Mouse (Mus musculus) bone marrow macrophage, adult 2 months (primary cell): Measurements from ENCODE around the gene 4930404N11Rik. TPM values are rescaled to one million over a fixed set of nuclear protein-coding genes. Genes with fewer than 3 reads are reported as not detected.

Source experiments
- H3K27ac ChIP-seq: 2 replicates; pipeline ENCODE4 v1.5.1; 2012; ENCODE audit warnings: low read depth, low read length; ENCODE audit not compliant: insufficient read depth
- H3K4me1 ChIP-seq: 2 replicates; pipeline ENCODE4 v1.6.1; 2012; ENCODE audit warnings: low read length; ENCODE audit not compliant: control insufficient read depth, insufficient read depth
- H3K4me3 ChIP-seq: 2 replicates; pipeline ENCODE4 v1.5.1; 2012; ENCODE audit warnings: mild to moderate bottlenecking, low read length, moderate library complexity; ENCODE audit not compliant: insufficient read depth
- CTCF ChIP-seq: IDR thresholded peaks from 2 replicates; pipeline ENCODE4 v1.5.1; 2012; ENCODE audit warnings: low read depth, mild to moderate bottlenecking, low read length, moderate library complexity
- POLR2A ChIP-seq: IDR thresholded peaks from 2 replicates; pipeline ENCODE4 v1.6.1; 2012; ENCODE audit warnings: mild to moderate bottlenecking, low read depth, low read length, borderline replicate concordance
- polyA plus RNA-seq: library from polyadenylated mRNA; stranded (reverse); fragments of >200 nt; gene quantifications from 2 replicates; pipeline ENCODE4 v1.2.4, GENCODE M21; 2012; ENCODE audit not compliant: missing spikeins, insufficient read depth, insufficient read length

The 4930404N11Rik gene
- polyA plus RNA-seq, 1 experiment, result not detected

DNA sequence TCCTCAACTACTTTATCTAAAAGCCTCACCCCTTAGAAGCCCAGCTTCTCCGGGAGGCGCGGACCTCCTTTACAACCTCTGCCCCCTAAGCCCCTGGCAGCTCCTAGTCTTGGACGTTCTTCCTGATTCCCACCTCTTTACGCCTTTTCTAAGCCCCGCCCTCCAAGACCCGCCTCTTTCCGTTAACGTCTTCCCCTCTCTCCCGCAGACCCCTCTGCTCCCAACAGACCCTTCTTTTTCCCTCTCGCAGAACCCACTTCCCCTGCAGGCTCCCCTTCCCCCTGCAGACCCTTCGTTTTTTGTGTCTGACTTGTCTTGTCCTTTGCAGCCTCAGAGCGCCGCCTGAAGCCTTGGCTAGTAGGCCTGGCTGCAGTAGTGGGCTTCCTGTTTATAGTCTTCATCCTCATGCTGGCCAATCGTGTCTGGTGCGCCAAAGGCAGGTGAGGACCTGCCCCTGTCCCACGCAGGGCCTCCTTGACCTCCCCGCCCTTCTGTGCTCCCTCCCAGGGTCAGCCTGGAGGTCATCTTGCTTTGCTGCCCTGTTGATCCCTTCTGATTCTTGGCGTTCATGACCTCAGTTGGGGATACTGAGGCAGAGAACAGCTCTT lies 27.9 kb upstream of the 4930404N11Rik start:
- TF ChIP-seq CTCF, result no peak
- no peak for TF ChIP-seq POLR2A
- H3K4me3 ChIP-seq, result no peak overlapping the region
- H3K4me1 ChIP-seq, result peaks cover 18% of the 10 kb centered on the region
- no peak overlapping the region for H3K27ac ChIP-seq

DNA sequence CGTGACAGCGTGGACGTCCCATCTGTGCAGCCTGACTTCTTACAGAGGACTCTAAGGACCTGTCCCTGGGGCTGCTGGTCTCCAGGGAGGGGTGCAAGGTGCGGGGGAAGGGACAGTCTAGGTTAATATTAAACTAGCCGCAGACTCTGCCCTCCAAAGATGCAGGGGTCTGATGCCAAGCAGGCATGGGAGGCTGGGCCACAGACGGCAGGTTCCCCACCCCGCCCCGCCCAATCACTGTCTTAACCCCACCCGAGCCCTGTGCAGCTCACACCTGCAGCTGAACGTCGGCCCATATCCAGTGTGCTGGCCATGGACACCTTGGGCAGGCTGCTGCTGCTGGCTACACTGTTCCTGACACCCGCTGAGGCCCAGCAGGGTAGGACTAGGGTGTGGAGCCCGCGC lies 27.2 kb upstream of the 4930404N11Rik start, which contains the start of gene Smim24:
Gene Smim24, plus strand, starts transcription at position 271 of the 405 bp plus-strand sequence.
- TF ChIP-seq CTCF, result no peak
- TF ChIP-seq POLR2A, result no peak
- Histone ChIP-seq H3K4me1 (peaks cover 21% of the 10 kb centered on the region), H3K27ac (no peak within 1 kb of the TSS), H3K4me3 (no peak within 1 kb of the TSS)

DNA sequence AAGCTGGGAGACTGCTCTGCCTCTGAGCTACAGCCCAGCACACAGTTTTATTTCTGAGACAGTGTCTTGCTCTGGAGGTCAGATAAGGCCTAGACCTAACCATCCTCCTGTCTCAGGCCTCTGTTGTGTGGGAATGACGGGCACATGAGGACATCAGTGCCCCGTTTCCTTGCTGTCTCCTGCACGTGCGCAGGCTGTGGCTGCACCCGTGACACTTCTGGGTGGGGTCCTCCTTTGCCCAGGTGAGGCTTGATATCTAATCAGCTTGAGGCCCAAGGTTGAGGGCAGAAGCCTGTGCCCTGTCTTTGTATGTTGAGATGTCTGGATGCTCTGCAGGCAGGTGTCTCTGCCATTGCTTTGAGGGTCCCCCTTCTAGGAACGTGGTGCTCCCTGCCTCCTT lies 26.7 kb upstream of the 4930404N11Rik start:
- no peak overlapping the region for H3K4me3 ChIP-seq
- TF ChIP-seq CTCF (no peak), POLR2A (no peak)
- H3K27ac ChIP-seq, result no peak overlapping the region
- peaks cover 21% of the 10 kb centered on the region for H3K4me1 ChIP-seq

DNA sequence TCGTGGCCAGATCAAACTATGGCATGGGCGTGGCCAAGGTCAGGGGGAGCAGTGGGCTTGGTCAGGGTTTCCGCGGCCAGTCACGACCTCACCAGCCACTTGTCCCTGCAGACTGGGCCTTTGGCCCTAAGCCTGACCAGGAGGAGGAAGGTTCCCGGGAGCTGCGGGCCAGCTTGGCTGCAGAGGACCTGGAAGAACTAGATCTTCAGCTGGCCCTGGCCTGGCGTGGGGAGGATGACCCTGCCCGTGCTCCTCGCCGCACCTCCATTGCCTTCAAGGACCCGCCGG lies 25.0 kb upstream of the 4930404N11Rik start:
- Histone ChIP-seq H3K4me1 (peaks cover 24% of the 10 kb centered on the region), H3K4me3 (no peak overlapping the region), H3K27ac (no peak overlapping the region)
- TF ChIP-seq POLR2A (no peak), CTCF (no peak)

DNA sequence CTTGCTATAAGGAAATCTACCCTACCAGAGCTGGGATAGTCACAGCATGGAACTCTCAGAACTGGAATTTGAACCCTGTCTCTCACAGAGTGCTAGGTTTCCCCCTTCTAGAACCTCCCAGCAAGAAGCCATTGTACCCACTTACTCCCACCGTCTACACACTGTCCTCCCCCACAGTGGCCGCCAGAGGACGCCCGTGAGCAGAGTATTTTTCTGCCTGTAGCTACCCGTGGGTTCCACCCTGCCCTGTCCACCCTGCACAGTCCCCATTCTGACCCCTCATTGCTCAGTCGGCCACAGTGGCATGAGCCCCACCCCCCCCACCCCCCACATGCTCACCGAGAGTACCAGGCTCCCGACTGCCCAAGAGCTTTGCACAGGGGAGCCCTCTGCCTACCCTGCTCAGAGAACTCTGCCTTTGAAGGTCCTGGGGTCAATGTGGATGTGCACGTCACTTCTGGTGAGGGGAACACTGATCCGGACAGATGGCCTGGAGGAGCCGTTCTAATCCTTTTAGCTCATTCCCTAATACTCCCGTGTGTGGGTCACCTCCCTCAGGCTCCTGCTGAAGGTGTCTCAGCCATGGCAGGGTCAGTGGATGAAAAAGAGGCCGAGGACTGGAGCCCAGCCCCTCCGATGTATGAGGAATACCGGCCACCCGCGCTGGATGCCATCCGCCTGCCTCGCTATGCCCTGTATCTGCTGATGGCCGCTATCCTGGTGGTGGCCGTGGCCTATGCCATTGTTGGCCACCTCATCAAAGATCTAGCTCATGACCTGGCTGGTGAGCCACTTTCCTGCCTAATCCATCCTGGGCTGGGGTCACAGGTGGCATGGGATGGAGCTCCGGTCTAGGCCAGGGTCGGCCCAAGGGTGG lies 24.4 kb upstream of the 4930404N11Rik start:
- H3K4me1 ChIP-seq, result peaks cover 29% of the 10 kb centered on the region
- TF ChIP-seq POLR2A, result no peak
- TF ChIP-seq CTCF, result peak; percentile 98
- H3K27ac ChIP-seq, result peak overlapping the region; percentile 58
- no peak overlapping the region for H3K4me3 ChIP-seq

DNA sequence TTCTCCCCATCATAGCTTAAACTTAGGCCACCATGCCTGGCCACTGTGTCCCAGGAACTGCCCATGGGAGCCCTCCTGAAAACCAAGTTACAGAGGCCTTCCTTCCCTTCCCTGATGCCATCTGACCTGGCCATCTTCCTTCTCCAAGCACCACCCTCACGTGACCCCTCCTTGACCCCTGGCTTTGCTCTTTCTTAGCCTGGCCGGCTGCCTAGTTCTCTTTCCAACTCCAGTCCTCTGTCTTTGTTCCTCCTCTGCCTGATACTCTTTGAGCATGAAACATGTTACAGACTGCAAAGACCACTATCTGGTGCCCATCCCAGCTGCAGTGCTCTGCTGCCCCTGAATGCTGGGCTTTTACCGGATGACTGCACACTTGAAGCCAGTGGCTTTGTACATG lies 23.8 kb upstream of the 4930404N11Rik start:
- no peak overlapping the region for H3K4me3 ChIP-seq
- peak overlapping the region; percentile 58 for H3K27ac ChIP-seq
- H3K4me1 ChIP-seq, result peaks cover 29% of the 10 kb centered on the region
- TF ChIP-seq POLR2A, result no peak
- no peak for TF ChIP-seq CTCF

DNA sequence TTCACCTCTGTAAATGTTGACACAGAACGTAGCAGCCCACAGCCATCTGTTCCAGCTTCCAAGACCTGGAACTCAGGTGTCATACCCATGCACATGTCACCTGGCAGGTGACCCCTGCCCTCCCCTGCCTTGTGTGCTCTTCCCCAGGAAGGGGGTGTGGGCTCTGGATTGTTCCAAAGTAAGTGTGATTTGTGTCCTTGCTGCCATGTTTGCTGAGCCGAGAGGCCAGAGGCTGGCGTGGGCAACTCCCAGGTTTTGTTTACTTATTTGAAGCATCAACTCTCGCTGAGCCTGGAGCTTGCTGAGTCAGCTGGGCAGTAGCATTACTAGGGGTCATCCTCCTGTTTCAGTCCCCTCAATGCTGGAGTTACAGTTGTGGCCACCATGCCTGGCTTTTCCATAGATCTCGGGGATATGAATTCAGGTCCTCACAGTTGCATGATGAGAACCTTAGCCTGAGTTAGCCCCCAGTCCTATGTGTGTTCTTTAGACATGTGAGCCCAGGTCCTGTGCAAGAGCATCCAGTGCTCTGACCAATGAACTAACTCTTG lies 23.0 kb upstream of the 4930404N11Rik start, which contains the start of gene Gm48552:
Gene Gm48552, plus strand, starts transcription at position 501 of the 551 bp plus-strand sequence.
- Histone ChIP-seq H3K4me1 (peaks cover 29% of the 10 kb centered on the region), H3K4me3 (no peak within 1 kb of the TSS), H3K27ac (peak within 1 kb of the TSS; percentile 58)
- TF ChIP-seq CTCF, result no peak
- TF ChIP-seq POLR2A, result no peak

DNA sequence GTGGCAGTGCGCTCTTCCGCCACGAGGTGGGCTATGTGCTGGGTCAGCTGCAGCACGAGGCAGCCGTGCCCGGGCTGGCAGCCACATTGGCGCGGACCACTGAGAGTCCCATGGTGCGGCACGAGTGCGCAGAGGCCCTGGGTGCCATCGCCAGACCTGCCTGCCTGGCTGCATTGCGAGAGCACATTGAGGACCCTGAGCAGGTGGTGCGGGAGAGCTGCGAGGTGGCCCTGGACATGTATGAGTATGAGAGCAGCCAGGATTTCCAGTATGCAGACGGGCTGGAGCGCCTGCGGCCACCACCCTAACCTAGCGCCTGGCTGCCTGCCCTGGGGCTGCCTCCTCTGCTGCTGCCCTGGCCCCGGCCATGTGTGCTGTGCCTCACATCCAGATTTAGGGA lies 22.1 kb upstream of the 4930404N11Rik start:
- Histone ChIP-seq H3K4me1 (peaks cover 29% of the 10 kb centered on the region), H3K4me3 (no peak overlapping the region), H3K27ac (no peak overlapping the region)
- no peak for TF ChIP-seq CTCF
- TF ChIP-seq POLR2A, result no peak

DNA sequence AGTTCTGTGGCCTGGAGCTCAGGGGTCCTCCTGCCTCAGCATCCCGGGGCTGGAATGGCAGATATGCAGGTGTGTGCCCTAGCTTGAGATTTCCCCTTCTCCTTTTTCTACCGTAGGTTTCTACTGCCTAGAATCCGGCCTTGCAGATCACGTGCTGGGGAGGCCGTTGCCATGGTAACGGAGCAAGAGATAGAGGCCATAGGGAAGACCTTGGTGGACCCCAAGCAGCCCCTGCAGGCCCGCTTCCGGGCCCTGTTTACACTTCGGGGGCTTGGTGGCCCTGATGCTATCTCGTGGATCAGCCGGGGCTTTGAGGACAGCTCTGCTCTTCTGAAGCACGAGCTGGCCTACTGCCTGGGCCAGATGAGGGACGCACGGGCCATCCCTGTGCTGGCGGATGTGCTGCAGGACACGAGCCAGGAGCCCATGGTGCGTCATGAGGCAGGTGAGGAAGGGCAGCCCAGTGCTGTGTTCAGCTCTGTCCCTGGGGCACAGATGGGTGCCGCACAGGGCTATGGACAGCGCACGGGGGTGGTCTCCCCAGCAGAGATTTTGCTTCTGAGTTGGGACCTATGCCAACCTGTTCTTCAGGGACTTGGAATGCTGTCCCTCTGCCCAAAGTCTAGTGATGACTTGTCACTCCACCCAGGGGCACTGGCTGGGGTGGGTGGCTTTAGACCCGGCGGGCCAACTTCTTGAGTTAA lies 20.1 kb upstream of the 4930404N11Rik start:
- Histone ChIP-seq H3K27ac (no peak overlapping the region), H3K4me3 (peak overlapping the region; percentile 92), H3K4me1 (peaks cover 39% of the 10 kb centered on the region)
- TF ChIP-seq CTCF (no peak), POLR2A (no peak)
